Mouse (Mus musculus) embryonic facial prominence, embryonic 10.5 days (tissue): ENCODE data around the gene Pou2f1. TPM values are rescaled to one million over a fixed set of nuclear protein-coding genes. Genes with fewer than 3 reads are reported as not detected.

Experiments
- DNase-seq: peaks from one replicate; pipeline ENCODE4 v3.0.0-alpha.2; 2017; ENCODE audit warnings: low spot score
- H3K27ac ChIP-seq: fragments of 300-500 bp; sonication (generic); replicated peaks from 2 replicates; pipeline ENCODE4 v1.5.1; 2016; ENCODE audit warnings: mild to moderate bottlenecking
- H3K27me3 ChIP-seq: fragments of 300-500 bp; sonication (generic); replicated peaks from 2 replicates; pipeline ENCODE4 v1.6.1; 2016; ENCODE audit warnings: low read depth, mild to moderate bottlenecking; ENCODE audit not compliant: poor library complexity, severe bottlenecking
- H3K36me3 ChIP-seq: fragments of 300-500 bp; sonication (generic); replicated peaks from 2 replicates; pipeline ENCODE4 v1.6.1; 2016; ENCODE audit warnings: mild to moderate bottlenecking, moderate library complexity
- H3K4me1 ChIP-seq: fragments of 300-500 bp; sonication (generic); 2 replicates; pipeline ENCODE4 v1.6.1; 2016
- H3K4me3 ChIP-seq: fragments of 300-500 bp; sonication (generic); 2 replicates; pipeline ENCODE4 v1.5.1; 2016; ENCODE audit warnings: mild to moderate bottlenecking, moderate library complexity
- H3K9me3 ChIP-seq: fragments of 300-500 bp; sonication (generic); 2 replicates; pipeline ENCODE4 v1.6.1; 2016; ENCODE audit warnings: mild to moderate bottlenecking
- WGBS: fragments of 180-500 bp; shearing (Covaris S2); methylation state at CpG from one replicate; pipeline ENCODE4 v1.1.7; 2016; 5-methylcytosine and 5-hydroxymethylcytosine counted together
- polyA plus RNA-seq: library from polyadenylated mRNA; unstranded; fragments of >200 nt; fragmentation: Nextera tagmentation; extraction: Ambion mirVana; gene quantifications from 2 replicates; pipeline ENCODE4 v1.2.1, GENCODE M21; 2016

Gene Pou2f1
- polyA plus RNA-seq, 1 experiment from 2014 or later = 28.1 TPM

DNA sequence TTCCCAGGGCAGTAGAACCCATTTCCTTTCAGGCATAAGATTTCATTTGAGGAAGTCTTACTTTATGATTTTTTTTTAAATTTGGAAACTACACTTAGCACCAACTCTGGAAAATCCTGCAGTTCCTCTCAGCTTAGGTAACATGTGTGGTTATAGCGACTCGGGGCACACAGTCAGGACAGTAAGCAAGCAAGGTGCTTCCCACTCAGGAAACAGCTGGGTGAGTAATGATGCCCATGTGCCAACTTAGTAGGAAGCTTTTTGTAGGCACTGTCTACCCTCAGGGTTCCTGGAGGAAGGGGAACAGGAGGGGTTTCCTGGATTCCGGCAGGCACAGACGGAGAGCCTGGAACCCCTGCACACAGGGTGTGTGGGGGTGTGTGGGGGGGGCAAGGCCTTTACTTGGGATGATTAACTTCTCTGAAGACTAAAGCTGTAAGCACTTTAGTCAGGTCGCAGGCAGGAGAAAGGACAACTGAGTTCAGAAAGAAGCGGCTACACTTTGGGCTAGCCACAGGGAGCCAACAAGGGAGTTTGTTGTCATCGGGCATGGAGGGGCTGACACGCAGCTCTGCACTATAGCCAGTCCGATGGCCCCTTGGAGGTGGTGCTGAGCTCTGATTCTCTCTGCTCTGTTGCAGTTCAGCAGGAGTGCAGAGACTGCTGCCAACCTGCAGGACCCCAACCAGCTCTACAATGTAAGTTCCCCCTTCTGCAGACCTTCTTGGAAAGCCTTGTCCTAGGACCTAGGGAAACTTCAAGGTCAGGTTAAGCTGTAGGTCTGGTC is 146.5 kb downstream of the Pou2f1 start:
- Histone ChIP-seq H3K4me3 (no peak overlapping the region), H3K9me3 (no peaks in the 10 kb centered on the region), H3K36me3 (no peaks in the 10 kb centered on the region), H3K27ac (no peak overlapping the region), H3K4me1 (peaks cover 28% of the 10 kb centered on the region), H3K27me3 (peaks cover 22% of the 10 kb centered on the region; the same call in 1 of the 2 replicates)
- WGBS = 53% methylated on average over 9 of the region's 9 CpGs
- no peak for DNase-seq

DNA sequence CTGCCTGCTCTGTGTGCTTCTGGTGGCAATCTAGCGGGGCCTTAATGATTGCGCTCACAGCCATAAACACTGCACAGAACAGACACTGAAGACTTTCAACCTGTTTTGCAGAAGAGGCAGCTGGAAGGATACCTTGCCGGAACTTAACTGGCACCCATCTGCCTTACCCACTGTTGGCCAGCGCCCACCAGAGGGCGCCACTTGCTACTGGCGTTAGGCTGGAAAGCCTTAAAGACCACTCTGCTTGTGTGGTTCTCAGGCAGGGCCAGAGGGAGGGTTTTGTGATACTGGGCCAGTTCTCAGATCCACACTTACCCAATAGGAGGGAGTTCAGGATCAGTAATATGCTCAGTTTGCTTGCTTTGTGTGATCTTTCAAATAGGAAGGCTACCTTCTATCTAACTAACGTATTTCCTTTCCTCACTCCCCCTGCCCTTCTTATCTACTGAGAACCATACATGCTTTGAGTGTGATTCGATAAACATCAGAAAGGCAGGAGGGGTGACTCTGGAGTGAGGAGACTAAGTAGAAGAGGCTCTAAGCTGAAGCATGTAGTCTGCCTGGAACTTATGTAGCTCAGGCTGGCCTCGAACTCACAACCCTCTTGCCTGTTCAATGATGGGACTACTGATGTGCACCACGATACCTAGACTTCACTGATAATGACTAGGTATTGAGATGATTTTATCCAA is 148.6 kb downstream of the Pou2f1 start:
- H3K27ac ChIP-seq = no peak overlapping the region
- H3K27me3 ChIP-seq = peaks cover 22% of the 10 kb centered on the region
- WGBS = 60% methylated on average over 10 of the region's 10 CpGs
- H3K4me1 ChIP-seq = peaks cover 40% of the 10 kb centered on the region
- no peaks in the 10 kb centered on the region for H3K36me3 ChIP-seq
- DNase-seq = peak; percentile 78
- H3K4me3 ChIP-seq = no peak overlapping the region
- no peaks in the 10 kb centered on the region for H3K9me3 ChIP-seq

GRCm38 (mm10) chr1:165853131-165853721 is 149.3 kb downstream of the Pou2f1 start:
- WGBS = 44% methylated on average over 4 of the region's 4 CpGs
- no peaks in the 10 kb centered on the region for H3K36me3 ChIP-seq
- peak; percentile 7 for DNase-seq

GRCm38 (mm10) chr1:165852131-165852530 is 150.3 kb downstream of the Pou2f1 start:
- no peak overlapping the region for H3K27ac ChIP-seq
- no peak for DNase-seq
- H3K4me1 ChIP-seq = peaks cover 45% of the 10 kb centered on the region
- peaks cover 29% of the 10 kb centered on the region for H3K27me3 ChIP-seq
- no peaks in the 10 kb centered on the region for H3K36me3 ChIP-seq
- 78% methylated on average over 5 of the region's 5 CpGs for WGBS
- no peaks in the 10 kb centered on the region for H3K9me3 ChIP-seq
- H3K4me3 ChIP-seq = no peak overlapping the region

More at GRCm38 (mm10) chr1:165853131-165853721, 149.3 kb downstream of the Pou2f1 start:
- H3K27me3 ChIP-seq = peaks cover 22% of the 10 kb centered on the region
- peaks cover 45% of the 10 kb centered on the region for H3K4me1 ChIP-seq
- H3K27ac ChIP-seq = no peak overlapping the region; the same call in 1 of the 2 replicates
- H3K4me3 ChIP-seq = no peak overlapping the region
- H3K9me3 ChIP-seq = no peaks in the 10 kb centered on the region

DNA sequence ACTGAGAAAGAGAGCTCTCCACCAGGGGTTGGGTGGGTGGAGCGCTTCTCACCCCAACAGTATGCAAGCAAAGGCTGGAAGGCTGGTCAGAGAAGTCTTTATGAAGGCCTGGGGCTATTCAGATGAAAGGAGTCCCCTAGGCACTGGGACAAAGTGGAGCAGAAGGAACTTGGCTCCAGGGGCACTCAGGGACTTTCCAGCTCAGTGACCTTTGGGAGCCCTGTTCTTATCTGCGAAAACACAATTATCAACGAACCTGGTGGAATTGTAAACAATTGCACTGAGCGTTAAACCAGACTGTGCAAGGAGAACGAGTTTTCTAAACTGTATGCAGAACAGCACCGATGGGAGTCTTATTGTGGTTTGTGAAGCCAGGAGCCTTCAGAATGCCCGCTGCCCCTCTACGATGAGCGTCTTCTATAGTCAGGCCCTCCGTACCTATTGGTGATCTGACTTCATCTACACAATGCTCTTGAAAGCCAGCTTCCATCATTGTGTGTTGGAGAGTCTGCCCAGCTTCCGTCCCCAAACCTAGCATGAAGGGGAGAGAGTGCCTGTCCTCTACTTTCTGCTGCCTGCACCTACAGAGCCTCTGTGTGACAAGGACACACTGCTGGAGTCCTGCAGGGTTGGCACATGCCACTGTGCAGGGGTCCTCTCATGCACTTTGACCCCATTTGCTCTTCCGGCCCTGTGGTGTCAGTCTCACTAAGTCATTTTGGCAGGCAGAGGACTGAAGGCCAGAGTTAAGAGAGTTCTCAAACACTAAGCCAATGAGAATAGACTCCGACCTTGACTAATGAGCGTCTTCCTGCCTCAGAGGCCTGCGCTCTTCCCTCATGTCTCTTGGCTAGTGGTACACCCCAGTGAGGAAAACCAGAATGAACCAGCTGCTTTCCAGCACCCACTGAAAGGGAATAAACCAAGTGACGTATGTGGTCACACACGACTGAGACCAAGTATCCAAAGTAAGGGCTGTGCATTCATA is 152.7 kb downstream of the Pou2f1 start:
- DNase-seq = no peak
- H3K4me1 ChIP-seq = peaks cover 53% of the 10 kb centered on the region
- WGBS = 79% methylated on average over 17 of the region's 17 CpGs

GRCm38 (mm10) chr1:165848881-165849280 is 153.6 kb downstream of the Pou2f1 start:
- Histone ChIP-seq H3K27me3 (peaks cover 61% of the 10 kb centered on the region), H3K4me3 (no peak overlapping the region), H3K36me3 (no peaks in the 10 kb centered on the region), H3K27ac (no peak overlapping the region), H3K4me1 (peaks cover 62% of the 10 kb centered on the region), H3K9me3 (no peaks in the 10 kb centered on the region)
- no peak for DNase-seq
- WGBS = 67% methylated on average over 4 of the region's 4 CpGs

More for the DNA sequence above, 152.7 kb downstream of the Pou2f1 start:
- Histone ChIP-seq H3K9me3 (no peaks in the 10 kb centered on the region), H3K36me3 (no peaks in the 10 kb centered on the region), H3K27ac (peak overlapping the region; percentile 48; the same call in 1 of the 2 replicates), H3K27me3 (peaks cover 52% of the 10 kb centered on the region), H3K4me3 (no peak overlapping the region)

- 78% methylated on average over 8 of the region's 8 CpGs for WGBS
Measured at GRCm38 (mm10) chr1:165848417-165848816, 154.1 kb downstream of the Pou2f1 start.

GRCm38 (mm10) chr1:165845366-165845765 is 157.1 kb downstream of the Pou2f1 start:
- Histone ChIP-seq H3K27me3 (peaks cover 72% of the 10 kb centered on the region), H3K4me1 (peaks cover 73% of the 10 kb centered on the region), H3K4me3 (peak overlapping the region; percentile 69), H3K36me3 (no peaks in the 10 kb centered on the region), H3K27ac (peak overlapping the region; percentile 74; the same call in 1 of the 2 replicates), H3K9me3 (no peaks in the 10 kb centered on the region)
- WGBS = 9% methylated on average over 14 of the region's 14 CpGs
- no peak for DNase-seq

More at GRCm38 (mm10) chr1:165848417-165848816, 154.1 kb downstream of the Pou2f1 start:
- no peak overlapping the region for H3K27ac ChIP-seq
- H3K4me1 ChIP-seq = peaks cover 67% of the 10 kb centered on the region
- H3K4me3 ChIP-seq = no peak overlapping the region
- no peaks in the 10 kb centered on the region for H3K36me3 ChIP-seq
- no peaks in the 10 kb centered on the region for H3K9me3 ChIP-seq
- peaks cover 66% of the 10 kb centered on the region for H3K27me3 ChIP-seq
- DNase-seq = no peak

GRCm38 (mm10) chr1:165844956-165845355 is 157.5 kb downstream of the Pou2f1 start:
- no peaks in the 10 kb centered on the region for H3K36me3 ChIP-seq
- under 1% methylated on average over 26 of the region's 26 CpGs for WGBS
- peaks cover 72% of the 10 kb centered on the region for H3K4me1 ChIP-seq
- peak overlapping the region; percentile 74 for H3K27ac ChIP-seq
- peaks cover 77% of the 10 kb centered on the region for H3K27me3 ChIP-seq
- H3K9me3 ChIP-seq = no peaks in the 10 kb centered on the region
- DNase-seq = peak; percentile 59
- peak overlapping the region; percentile 69 for H3K4me3 ChIP-seq

DNA sequence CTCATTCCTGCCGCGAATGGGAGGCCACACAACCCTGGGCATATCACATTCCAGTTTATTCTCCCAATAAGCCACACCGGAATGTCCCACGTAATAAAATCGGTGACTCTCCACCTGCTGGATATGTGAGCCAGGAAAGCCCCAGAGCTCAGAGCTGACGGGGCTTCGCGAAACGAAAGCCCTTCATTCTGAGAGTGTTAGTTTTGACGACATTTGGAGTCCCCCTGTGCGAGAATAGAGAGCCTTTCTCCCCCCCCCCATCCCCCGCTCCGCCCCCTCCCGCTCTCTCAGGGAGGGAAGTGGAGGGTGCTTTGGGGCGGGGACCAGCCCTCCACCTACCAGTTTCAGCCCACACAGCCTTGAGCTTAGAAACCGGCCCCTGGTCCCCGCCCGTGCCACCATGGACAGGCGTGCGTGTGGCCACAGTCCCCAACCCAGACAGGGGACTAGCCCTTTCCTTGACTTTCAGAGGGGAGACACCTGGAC is 158.0 kb downstream of the Pou2f1 start:
- 1% methylated on average over 20 of the region's 20 CpGs for WGBS
- H3K4me3 ChIP-seq = peak overlapping the region; percentile 69
- peak; percentile 54 for DNase-seq
- H3K36me3 ChIP-seq = no peaks in the 10 kb centered on the region
- peaks cover 81% of the 10 kb centered on the region for H3K27me3 ChIP-seq
- H3K27ac ChIP-seq = peak overlapping the region; percentile 74
- peaks cover 68% of the 10 kb centered on the region for H3K4me1 ChIP-seq
- H3K9me3 ChIP-seq = no peaks in the 10 kb centered on the region

- WGBS = 73% methylated on average over 3 of the region's 3 CpGs
- H3K27me3 ChIP-seq = peaks cover 90% of the 10 kb centered on the region
- H3K9me3 ChIP-seq = no peaks in the 10 kb centered on the region
- H3K4me3 ChIP-seq = no peak overlapping the region
- H3K27ac ChIP-seq = no peak overlapping the region
- DNase-seq = no peak
- H3K36me3 ChIP-seq = no peaks in the 10 kb centered on the region
- H3K4me1 ChIP-seq = peaks cover 58% of the 10 kb centered on the region
Measured at GRCm38 (mm10) chr1:165843586-165843985, 158.9 kb downstream of the Pou2f1 start.
